Mouse (Mus musculus) spleen, postnatal 14 days (tissue): ENCODE data around the gene Loxl3.

Experiments used
- DNase-seq, 2 experiments: peaks; one replicate each; pipeline ENCODE4 v3.0.0; 2021 to 2022; ENCODE audit warnings: low spot score in 2 of 2

The Loxl3 gene

GRCm38 (mm10) chr6:83053136-83053960 is 19.4 kb downstream of the Loxl3 start:
- peak; percentile 24 to 40 for DNase-seq

DNA sequence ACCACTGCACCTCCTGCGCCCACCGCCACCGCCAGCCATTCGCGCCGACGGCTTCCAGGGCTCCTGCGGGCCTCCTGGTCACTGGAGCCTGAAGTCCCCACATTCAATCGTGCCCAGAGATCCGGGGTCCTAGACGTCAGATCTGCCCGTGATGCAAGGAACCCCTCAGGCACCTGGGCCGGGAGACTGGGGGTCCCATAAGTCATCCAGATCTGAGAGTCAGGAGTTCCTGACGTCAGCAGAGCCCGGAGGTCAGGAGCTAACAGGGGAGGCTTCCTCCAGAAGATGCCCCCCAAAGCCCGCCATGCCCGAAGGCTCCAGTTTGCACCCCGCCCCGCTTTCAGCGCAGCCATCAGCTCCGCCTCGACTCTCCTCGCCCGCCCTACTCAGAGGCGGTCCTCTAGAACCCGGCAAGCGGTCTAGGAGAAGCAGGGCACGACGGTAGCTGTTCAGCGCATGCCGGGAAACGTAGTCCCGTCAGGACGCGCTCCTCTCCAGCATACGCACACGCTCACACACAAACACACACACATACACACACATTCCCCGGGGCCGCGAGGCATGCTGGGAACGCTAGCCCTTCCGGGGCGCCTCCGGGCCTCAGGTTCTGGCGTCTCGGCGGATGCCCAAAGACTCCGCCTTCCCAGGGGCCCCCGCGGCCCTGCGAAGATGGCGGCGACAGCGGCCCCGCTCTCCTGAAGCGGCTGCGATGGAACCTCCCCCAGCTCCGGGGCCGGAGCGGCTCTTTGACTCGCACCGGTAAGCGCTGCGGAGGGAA is 20.3 kb downstream of the Loxl3 start, which contains the start of gene Aup1:
Aup1 (plus strand) TSS at position 448 of the 778 bp plus-strand sequence.
- DNase-seq, result peak; percentile 92 to 95

GRCm38 (mm10) chr6:83054871-83055431 is 21.0 kb downstream of the Loxl3 start, which contains the start of gene Htra2:
TSS of gene Htra2 (minus strand) at chr6:83055273.
- DNase-seq, result peak; percentile 41

- no peak for DNase-seq
These were observed 23.8 kb downstream of the Loxl3 start, which contains the start of gene Dqx1 for GRCm38 (mm10) chr6:83057790-83058189. TSS of gene Dqx1 (plus strand) at chr6:83057844.

DNA sequence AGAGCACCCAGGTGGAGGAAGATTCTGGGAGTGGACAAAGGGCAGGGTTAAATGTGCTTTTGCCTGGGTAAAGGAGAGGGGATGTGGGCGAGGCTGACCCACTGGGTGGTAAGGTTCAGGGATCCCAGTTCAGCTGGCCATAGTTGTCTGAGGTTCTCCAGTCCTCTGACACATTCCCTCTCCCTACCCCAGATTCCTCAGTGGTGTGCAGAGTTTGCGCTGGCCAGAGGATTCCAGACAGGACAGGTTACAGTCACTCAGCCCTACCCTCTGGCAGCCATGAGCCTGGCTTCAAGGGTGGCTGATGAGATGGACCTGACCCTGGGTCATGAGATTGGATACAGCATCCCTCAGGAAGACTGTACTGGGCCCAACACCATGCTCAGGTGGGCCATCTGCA is 24.8 kb downstream of the Loxl3 start:
- no peak for DNase-seq

- DNase-seq, result no peak
These were observed 32.0 kb downstream of the Loxl3 start for GRCm38 (mm10) chr6:83065995-83066394.

GRCm38 (mm10) chr6:83066441-83066840 is 32.5 kb downstream of the Loxl3 start:
- no peak for DNase-seq

DNA sequence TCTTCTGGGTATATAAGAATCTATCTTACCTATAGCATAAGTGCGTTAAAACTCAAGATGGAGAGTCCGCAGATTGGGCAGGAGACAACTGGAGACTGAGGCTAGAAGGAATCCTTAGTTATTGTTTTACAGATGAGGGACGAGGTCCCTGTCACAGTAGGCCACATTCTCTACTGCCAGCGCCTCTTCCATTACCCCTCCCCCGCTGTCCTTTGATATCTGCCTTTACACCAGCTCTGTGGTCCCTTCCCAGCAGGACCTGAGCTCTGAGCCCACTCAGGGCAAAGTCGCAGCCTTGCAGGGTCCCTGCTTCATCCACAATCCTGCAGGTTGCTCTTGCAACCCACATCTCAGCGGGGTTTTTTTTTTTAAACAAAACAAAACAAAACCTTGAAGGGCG is 34.2 kb downstream of the Loxl3 start:
- DNase-seq, result no peak

DNA sequence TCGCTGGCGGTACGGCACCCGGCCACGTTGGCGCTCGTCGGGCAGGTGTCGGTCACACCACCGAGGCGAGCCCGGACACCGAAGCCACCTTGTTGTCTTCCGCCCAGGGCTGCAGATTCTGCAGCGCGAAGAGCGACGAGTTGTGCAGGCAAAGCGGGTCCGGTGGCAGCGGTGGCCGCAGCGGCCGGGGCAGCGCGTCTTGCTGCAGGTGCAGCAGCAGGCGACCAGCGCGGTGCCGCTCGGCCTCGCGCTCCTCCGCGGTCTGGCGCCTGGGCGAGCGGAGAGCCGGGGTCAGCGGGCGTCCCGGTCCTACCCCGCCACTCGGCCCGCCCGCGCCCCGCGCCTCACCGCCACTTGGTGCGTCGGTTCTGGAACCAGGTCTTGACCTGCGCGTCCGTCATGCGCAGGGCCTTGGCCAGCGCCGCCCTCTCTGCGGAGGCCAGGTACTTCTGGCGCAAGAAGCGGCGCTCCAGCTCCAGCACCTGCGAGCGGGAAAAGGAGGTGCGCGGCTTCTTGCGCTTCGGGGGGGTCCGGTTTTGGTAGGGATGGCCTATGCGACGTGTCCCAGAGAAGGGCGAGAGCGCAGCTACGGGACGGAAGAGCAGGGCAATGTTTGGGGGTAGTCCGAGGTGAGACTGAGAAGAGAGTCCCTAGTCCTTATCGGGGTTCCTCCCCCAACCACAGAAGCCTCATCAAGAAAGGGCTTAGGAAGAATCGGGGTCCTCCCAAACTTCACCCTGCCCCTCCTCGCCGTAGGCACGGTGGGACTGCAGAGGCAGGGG is 34.9 kb downstream of the Loxl3 start:
- no peak for DNase-seq

- DNase-seq, result no peak
These were observed 35.7 kb downstream of the Loxl3 start for GRCm38 (mm10) chr6:83069488-83070246.

GRCm38 (mm10) chr6:83070247-83070310 is 36.1 kb downstream of the Loxl3 start, which contains the start of gene Tlx2:
TSS of gene Tlx2 (minus strand) at chr6:83070293.
- DNase-seq, result no peak

DNA sequence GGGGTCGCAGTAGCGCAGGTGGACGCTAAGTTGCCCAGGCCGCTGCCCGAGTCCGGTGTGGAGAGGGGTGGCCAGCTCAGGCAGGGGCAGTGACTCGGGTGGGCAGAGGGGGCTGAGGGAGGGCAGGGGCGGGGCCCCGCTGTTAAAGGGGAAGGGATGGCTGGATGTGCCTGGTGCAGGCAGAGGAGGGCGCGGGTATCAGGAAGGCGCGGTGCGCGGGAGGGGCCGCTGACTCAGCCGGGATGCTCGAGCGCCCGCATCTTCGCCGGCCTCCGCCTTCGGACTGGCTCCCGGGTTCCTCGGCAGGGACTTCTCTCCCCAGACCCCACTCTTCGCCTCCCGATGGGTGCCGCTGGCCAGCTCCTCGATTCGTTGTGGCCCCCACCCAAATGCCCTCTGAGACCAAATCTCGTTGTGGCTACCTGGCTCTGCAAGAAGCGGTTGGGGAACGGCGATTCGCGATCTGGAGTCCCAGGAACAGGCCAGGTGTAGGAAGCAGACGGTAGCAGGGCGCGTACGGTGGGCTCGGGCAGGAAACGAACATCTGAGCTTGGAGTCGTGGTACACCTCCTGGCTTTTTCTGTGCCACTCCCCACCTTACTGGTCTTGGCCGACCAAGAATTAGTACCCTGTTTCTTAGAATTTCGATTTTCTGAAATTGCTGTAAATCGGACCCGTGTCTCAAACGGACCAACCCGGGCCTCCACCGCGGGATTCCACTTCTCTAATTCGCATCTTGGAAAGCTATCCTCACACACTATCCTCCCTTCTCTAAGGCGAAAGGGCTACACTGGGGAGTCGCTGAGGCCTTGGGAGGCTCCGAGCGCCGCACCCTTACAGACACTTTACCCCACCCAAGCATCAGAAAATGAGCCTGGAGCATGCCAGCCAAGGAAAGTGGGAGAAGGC is 36.6 kb downstream of the Loxl3 start:
- DNase-seq, result no peak

DNA sequence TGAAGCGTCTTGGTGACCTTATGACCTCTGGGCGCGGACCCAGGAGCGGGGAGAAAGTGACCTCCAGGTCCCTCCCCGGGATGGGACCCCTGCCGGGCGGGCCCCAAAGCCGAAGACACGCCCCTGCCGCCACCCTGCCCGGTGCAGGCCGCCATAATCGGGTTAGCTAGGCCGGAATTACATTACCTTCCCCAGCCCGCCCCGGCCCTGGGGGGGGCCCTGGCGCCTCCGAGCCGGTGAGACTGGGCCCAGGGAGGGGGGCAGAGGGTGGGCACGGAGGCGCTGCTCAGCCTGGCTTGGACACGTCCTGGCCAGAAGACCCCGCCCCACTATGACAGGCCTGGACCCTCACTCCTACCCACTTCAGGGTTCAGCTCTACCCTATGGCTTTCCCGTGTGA is 37.2 kb downstream of the Loxl3 start:
- no peak for DNase-seq

DNA sequence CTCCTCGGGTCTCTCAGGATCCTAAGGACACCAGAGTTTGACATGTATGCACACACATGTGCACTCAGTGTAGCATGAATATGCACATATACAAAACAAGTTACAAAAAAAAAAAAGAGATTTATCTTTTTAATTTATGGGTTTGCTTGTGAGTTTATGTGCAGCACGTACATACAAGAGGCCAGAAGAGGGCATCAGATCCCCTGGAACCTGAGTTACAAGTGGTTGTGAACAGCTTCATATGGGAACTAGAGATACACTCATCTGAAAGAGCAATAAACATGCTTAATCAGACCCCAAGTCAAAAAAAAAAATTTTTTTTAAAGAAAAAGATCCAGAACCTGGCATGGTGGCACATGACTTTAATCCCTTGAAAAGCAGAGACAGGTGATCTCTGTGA is 41.0 kb downstream of the Loxl3 start:
- no peak for DNase-seq

- DNase-seq, result no peak
These were observed 43.8 kb downstream of the Loxl3 start, which contains the start of gene Pcgf1 for GRCm38 (mm10) chr6:83077630-83078323. TSS of gene Pcgf1 (plus strand) at chr6:83077869.

DNA sequence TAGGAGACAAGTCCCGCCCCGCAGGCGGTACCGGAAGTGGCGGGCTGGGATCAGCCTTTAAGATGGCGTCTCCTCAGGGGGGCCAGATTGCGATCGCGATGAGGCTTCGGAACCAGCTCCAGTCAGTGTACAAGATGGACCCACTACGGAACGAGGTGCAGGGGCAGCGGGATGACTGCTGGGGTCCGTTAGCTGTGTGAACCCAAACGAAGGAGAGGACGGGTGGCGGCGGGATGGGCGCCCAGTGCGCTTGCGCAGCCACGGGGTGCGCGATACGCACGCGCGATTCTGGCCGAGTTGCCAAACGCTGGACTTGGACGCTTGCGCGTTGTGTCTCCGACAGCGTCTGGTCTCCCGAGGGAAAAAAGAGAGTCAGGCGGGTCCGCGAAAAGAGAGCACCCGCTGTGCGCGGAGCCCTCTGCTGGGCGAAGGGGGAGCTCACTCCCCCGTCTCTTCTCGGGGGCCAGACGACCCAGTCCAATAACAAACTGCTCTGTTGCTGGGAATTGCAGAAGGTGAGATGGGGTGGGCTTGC is 44.4 kb downstream of the Loxl3 start:
- DNase-seq, result peak; percentile 99 to 100

- no peak for DNase-seq
These were observed 46.2 kb downstream of the Loxl3 start for GRCm38 (mm10) chr6:83080210-83080609.

DNA sequence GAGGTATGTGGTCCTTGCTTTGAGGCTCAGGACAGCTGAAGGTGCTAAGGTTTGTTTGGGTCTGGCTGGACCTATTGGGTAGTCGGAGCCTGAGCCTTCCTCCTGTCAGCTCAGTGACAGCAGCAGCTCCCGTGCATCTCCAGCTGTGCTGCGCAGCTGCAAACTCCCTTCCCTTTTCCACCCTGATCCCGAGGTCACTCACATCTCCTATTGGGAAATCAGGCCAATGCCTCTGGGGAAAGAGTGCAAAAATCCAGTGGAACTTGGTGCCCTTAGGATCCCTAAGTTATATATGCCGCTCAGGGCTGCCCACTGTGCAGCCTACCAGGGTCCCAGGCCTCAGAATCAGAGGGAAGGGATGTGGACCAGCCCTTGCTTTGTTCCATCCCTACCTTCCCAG is 49.5 kb downstream of the Loxl3 start:
- no peak for DNase-seq

GRCm38 (mm10) chr6:83084477-83084876 is 50.5 kb downstream of the Loxl3 start:
- no peak for DNase-seq
